Mouse (Mus musculus) adrenal gland, adult (tissue): ENCODE results near the gene Mast3.

Source experiments
- DNase-seq, 2 experiments: peaks; one replicate each; pipeline ENCODE4 v3.0.0; 2022 to 2023; ENCODE audit warnings: low spot score in 1 of 2; ENCODE audit not compliant: inconsistent age in 2 of 2

Gene Mast3

GRCm38 (mm10) chr8:70804481-70805206, at the start of gene Mast3:
Gene Mast3, minus strand, starts transcription at chr8:70805054.
- peak; percentile 89 to 95 for DNase-seq

GRCm38 (mm10) chr8:70853863-70854262, 49.0 kb upstream of the Mast3 start:
- DNase-seq: no peak

GRCm38 (mm10) chr8:70852595-70853231, 47.9 kb upstream of the Mast3 start:
- no peak for DNase-seq

GRCm38 (mm10) chr8:70851837-70852236, 47.0 kb upstream of the Mast3 start:
- no peak for DNase-seq

DNA sequence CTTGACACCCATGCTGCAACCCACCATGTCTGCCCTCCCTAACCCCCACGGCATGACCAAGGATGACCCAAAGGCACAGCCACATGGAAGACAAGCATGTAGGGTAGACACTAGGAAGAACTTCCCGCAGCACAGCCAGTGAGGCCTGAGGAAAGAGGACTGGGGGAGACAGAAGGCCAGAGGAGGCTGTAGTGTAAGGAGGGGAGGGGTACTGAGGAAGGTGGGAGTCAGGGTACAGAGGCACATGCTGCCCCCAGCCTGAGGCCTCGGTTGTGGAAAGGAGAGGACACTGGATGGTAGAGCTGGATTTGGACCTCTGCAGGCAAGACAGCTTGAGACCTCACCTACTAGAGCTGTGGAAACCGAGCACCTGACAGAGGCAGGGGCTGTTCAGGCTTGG, 46.1 kb upstream of the Mast3 start:
- no peak for DNase-seq

GRCm38 (mm10) chr8:70850132-70850845, 45.4 kb upstream of the Mast3 start:
- no peak for DNase-seq

DNA sequence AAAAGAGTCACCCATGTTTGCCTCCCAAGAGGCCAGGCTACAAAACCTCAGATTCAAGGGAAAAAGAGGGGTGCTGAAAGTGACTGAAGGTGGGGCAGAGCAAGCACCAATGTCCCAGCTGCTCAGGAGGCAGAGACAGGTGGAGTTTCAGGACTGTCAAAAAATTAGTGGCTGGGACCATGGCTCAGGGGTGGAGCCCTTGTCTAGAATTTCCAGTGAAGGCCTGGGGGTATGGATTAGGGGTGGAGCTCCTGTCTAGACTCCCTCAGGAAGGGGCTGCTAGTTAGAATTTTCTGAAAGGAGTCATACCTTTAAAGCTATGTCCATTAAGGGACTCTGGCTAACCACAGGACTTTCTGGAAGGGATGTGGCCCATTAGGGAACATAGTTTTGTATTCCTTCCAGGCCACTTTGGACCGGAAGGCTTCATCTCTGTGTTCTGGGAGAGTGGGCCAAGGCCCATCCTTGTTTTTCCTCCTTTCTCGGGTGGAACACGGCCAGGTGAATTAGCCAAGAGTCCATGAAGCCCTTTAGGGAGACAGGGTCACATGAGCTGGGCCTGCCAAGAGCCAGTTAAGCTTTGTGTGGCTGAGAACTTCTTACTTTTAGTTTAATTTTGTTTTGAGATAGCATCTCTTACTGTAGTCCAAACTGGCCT, 44.6 kb upstream of the Mast3 start:
- no peak for DNase-seq

- DNase-seq: no peak
These were observed 41.7 kb upstream of the Mast3 start for GRCm38 (mm10) chr8:70846371-70847154.

DNA sequence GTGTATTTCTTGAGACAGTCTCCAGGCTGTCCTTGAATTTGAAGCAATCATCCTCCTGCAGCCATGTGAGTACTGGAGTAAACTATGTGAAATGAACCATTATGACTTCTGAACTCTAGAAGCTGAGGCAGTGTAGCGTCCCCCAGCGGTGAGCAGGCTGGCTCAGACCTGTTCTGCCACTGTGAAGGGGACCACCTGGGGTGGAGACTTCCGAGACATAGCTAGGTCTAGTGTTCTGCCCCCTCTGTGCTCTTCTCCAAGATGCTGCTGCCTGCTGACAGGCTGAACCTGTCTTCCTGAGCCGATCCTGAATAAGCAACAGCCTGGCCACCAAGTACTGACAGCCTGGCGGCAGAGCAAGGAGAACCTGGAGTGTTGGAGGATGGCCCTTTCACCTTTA, 40.3 kb upstream of the Mast3 start:
- no peak for DNase-seq

GRCm38 (mm10) chr8:70844523-70844922, 39.7 kb upstream of the Mast3 start:
- peak; percentile 89 to 96 for DNase-seq

DNA sequence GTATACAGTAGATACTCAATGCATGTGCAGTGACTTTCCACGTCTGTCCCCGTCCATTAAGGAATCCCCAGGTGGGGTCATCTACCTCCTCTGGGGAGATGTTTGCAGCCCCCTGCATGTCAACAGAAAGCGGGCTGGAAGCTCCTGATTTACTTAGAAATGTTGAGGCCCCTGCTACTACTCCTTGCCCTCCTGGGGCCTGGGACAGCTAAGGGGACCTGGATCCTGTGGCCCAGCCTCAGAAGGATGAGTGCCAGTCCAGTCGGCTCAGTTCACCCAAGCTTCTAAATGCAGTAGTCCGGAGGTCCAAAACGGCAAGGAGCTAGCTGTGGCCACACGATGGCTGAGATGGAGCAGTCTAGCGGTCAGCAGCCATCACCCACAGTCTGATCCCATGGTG, 39.1 kb upstream of the Mast3 start:
- DNase-seq: no peak

DNA sequence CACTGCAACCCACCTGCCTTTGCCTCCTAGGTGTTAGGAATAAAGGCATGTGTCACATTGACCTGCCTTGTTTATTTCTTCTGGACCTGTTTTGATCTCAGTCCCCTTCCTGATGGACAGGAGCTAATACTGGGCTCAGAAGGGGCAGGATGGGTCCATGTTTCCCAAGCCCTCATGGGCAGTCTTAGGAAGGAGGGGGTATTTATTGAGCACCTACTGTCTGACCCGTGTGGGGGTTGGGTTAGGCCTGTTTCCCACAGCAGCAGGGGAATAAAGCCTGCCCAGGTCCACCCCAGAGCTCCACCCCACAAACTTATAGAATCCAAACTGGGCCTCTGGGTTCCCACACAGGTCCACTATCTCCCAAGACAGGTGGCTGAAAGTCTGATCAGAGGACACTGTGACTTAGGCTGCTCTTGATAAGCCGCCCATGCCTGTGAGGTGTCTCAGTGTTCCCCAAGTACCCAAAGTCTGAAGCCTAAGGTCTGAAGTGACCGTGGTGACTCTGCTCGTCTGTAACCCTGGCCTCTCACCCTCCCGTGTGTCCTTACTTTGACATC, 38.4 kb upstream of the Mast3 start:
- no peak for DNase-seq

GRCm38 (mm10) chr8:70842484-70842883, 37.6 kb upstream of the Mast3 start:
- DNase-seq: no peak

GRCm38 (mm10) chr8:70841147-70842072, 36.6 kb upstream of the Mast3 start:
- DNase-seq: peak; percentile 87 to 97

- peak in 1 of 2 experiments; percentile 61 for DNase-seq
These were observed 35.7 kb upstream of the Mast3 start for GRCm38 (mm10) chr8:70840590-70840989.

GRCm38 (mm10) chr8:70839408-70840351, 34.8 kb upstream of the Mast3 start, which contains the start of gene Arrdc2:
Gene Arrdc2, minus strand, starts transcription at chr8:70839720.
- peak; percentile 99 to 100 for DNase-seq

DNA sequence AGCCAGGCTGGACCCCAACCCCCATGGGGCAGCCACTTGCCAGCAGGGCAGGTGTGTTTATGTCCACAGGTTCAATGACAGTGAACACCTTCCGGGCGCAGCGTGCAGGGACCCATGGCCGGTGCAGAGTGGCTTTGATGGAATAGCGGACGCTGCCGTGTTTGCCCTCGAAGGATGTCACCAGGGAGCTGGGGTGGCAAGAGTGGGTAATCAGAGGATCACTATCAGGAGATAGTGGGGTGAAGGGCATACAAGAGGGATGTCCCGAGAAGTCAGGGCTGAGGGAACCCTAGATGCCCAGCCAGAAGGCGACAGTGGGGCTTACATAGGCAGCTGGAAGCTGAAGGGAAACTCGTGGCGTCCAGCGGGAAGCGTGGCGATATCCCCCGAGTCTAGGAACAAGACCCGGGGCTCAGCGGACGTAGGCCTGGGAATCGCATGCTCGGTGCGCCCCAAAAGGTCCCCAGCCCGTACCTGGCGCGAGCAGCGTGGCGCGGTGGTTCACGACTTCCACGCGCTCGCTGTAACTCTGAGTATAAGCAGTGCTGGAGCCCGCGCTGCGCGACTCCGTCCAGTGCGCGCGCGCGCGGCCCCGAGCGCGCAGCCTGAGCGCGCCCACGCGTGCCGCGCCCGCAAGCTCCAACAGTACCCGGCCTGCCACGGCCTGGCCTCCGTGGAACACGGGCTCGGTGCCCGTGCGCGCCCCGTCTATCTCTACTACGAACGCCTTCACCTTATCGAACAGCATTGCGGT, 34.0 kb upstream of the Mast3 start:
- no peak for DNase-seq
